Mouse (Mus musculus) lung, postnatal 0 days (tissue): ENCODE results near the gene Tmprss7.

Source experiments
- CTCF ChIP-seq: IDR thresholded peaks from 2 replicates; pipeline ENCODE4 v1.5.1; 2016; ENCODE audit warnings: antibody characterized with exemption, mild to moderate bottlenecking
- EP300 ChIP-seq: IDR thresholded peaks from 2 replicates; pipeline ENCODE4 v1.6.1; 2016; ENCODE audit warnings: antibody characterized with exemption, mild to moderate bottlenecking, control low read depth

GRCm38 (mm10) chr16:45718296-45718695 lies 24.8 kb upstream of the Tmprss7 start:
- TF ChIP-seq CTCF: no peak
- TF ChIP-seq EP300: no peak
